Mouse (Mus musculus) embryonic fibroblast, embryonic 13.5 days (primary cell): ENCODE data around the gene 1700029F12Rik.

Source experiments
- CTCF ChIP-seq: IDR thresholded peaks from 2 replicates; pipeline ENCODE4 v1.5.1; 2011; ENCODE audit warnings: mild to moderate bottlenecking, control low read depth, low read length, moderate library complexity, borderline replicate concordance; ENCODE audit not compliant: insufficient read depth
- POLR2A ChIP-seq: IDR thresholded peaks from 2 replicates; pipeline ENCODE4 v1.6.1; 2011; ENCODE audit warnings: low read depth, mild to moderate bottlenecking, control low read depth, low read length, moderate library complexity

GRCm38 (mm10) chr13:96989129-96989528 is 45.0 kb downstream of the 1700029F12Rik start:
- TF ChIP-seq CTCF (no peak), POLR2A (no peak)
